Mouse (Mus musculus) spleen, adult 12 weeks (tissue): Measurements from ENCODE around the gene Rbm17.
"Not testable (repeated sequence)": the region's sequence is repeated elsewhere in the genome, so short reads cannot be mapped to it uniquely, and the experiment has no call there.

ENCODE experiments used
- DNase-seq: peaks from one replicate; pipeline ENCODE4 v3.0.0; 2022; ENCODE audit warnings: low spot score

The Rbm17 gene

DNA sequence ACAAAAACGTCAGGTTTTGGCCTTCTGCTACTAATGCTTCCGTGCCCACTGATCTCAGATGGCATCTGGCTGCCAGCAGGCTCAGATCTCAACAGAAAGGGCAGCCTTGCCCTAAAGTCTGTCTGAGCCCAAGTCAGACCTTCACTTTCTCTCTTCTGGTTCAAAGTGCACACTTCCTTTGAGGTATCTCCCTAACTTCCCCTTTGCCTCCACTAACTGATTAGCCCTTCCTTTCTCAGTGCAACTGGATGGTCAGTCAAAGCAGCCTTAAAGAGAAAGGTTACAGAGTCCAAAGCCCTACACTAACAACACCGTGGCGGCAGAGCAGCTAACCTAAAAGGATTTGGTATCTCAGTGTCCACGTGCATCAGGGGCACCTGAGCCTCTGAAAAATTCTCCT is 59.6 kb downstream of the Rbm17 start:
- no peak for DNase-seq

DNA sequence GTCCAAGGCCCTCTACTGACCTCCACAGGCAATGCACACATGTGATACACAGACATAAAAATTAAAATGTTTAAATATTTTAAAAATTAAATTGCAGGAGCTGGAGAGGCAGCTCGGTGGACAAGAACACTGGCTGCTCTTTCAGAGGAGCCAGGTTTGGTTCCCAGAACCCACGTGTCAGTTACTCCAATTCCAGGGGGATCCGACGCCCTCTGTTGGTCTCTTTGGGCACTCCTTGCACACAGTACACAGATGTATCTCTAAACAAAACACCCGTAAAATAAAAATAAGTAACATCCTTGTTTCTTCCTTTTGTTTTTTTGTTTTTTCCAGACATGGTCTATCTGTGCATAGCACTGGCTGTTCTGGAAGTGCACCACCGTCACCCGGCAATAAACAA is 60.8 kb downstream of the Rbm17 start:
- DNase-seq: no peak

GRCm38 (mm10) chr2:11542640-11543039 is 61.3 kb downstream of the Rbm17 start:
- peak; percentile 21 for DNase-seq

DNA sequence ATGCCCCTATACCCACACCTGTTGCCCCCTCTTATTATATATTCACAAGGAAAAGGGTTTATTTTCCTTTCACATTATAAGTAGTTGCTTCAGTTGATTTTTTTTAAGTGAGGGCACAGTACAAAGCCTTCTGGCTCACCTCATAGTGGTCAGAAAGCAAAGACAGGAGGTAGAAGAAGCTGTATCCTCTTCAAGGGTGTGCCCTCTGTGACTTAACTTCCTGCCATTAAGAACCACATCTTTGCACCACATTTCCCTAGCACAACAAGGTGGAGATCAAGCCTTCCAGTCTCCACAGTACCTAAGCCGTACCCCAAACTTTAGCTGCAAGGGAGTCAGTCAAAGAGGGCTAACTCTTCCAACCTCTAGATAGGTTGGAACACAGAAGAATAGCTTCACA is 61.8 kb downstream of the Rbm17 start:
- DNase-seq: no peak

- DNase-seq: not testable (repeated sequence)
These were observed 62.4 kb downstream of the Rbm17 start for GRCm38 (mm10) chr2:11541528-11541927.

DNA sequence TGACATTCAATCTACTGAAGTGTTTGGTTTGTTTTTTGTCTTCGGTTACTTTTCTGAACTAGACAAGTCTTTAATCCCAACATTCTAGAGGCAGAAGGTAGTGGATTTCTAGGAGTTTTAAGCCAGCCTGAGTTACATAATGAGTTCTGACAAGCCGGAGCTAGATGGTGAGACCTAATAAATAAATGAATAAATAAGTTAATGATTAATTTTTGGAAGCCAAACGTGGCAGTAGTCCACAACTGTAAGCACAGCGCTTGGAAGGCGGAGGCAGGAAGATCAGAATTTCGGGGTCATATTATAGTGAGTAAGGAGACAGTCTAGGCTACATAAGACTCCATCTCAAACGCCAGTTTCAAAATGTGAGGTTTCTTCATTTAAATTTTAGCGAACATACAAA is 68.0 kb downstream of the Rbm17 start:
- no peak for DNase-seq
